Mouse (Mus musculus): ENCODE measurements around the gene Fanca. TPM values are rescaled to one million over a fixed set of nuclear protein-coding genes. Genes with fewer than 3 reads are reported as not detected.

Gene Fanca
- polyA plus RNA-seq, 1 experiment from 2014 or later = 40.4 TPM

DNA sequence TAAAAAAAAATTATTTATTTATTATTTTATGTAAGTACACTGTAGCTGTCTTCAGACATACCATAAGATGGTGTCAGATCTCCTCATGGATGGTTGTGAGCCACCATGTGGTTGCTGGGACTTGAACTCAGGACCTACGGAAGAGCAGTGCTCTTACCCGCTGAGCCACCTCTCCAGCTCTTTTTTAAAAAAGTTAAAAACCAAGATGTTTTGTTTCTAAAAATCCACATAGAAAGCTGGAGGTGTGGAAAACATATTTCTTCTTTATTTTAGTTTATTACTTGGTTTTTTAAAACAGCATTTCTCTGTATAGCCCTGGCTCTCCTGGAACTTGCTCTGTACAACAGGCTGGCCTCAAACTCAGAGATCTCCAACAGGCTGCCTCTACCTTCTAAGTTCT is 10.2 kb upstream of the Fanca start:
- Histone ChIP-seq H3K9me3 (replicated peaks) (no peaks in the 10 kb centered on the region), H3K36me3 (no peaks in the 10 kb centered on the region), H3K27me3 (ENCODE audit: low read depth, poor library complexity, severe bottlenecking) (peaks cover 16% of the 10 kb centered on the region), H3K4me3 (no peak overlapping the region), H3K27ac (replicated peaks) (no peak overlapping the region), H3K4me1 (peaks cover 20% of the 10 kb centered on the region)
- 94% methylated on average over 2 of the region's 2 CpGs for WGBS
- no peak for DNase-seq (ENCODE audit: low spot score)

GRCm38 (mm10) chr8:123319522-123320164 is 1.3 kb upstream of the Fanca start:
- Histone ChIP-seq H3K9me3 (replicated peaks) (no peaks in the 10 kb centered on the region), H3K27me3 (ENCODE audit: low read depth, poor library complexity, severe bottlenecking) (no peaks in the 10 kb centered on the region), H3K36me3 (peaks cover 7% of the 10 kb centered on the region), H3K27ac (replicated peaks) (no peak overlapping the region), H3K4me1 (peaks cover 23% of the 10 kb centered on the region), H3K4me3 (no peak overlapping the region)
- 37% methylated on average over 7 of the region's 7 CpGs for WGBS
- DNase-seq (ENCODE audit: low spot score) = peak; percentile 26

GRCm38 (mm10) chr8:123317781-123318466 is 452 bp downstream of the Fanca start:
- Histone ChIP-seq H3K36me3 (peaks cover 15% of the 10 kb centered on the region), H3K4me1 (peaks cover 23% of the 10 kb centered on the region), H3K27me3 (ENCODE audit: low read depth, poor library complexity, severe bottlenecking) (no peaks in the 10 kb centered on the region), H3K27ac (replicated peaks) (peak overlapping the region; percentile 88), H3K4me3 (peak overlapping the region; percentile 78), H3K9me3 (replicated peaks) (no peaks in the 10 kb centered on the region)
- DNase-seq (ENCODE audit: low spot score) = no peak
- 9% methylated on average over 21 of the region's 21 CpGs for WGBS

GRCm38 (mm10) chr8:123308738-123309137 is 9.6 kb downstream of the Fanca start:
- DNase-seq (ENCODE audit: low spot score) = no peak
- Histone ChIP-seq H3K4me3 (no peak overlapping the region), H3K9me3 (replicated peaks) (no peaks in the 10 kb centered on the region), H3K4me1 (no peaks in the 10 kb centered on the region), H3K36me3 (peaks cover 90% of the 10 kb centered on the region), H3K27me3 (ENCODE audit: low read depth, poor library complexity, severe bottlenecking) (no peaks in the 10 kb centered on the region), H3K27ac (replicated peaks) (no peak overlapping the region)
- WGBS = 70% methylated on average over 4 of the region's 4 CpGs

DNA sequence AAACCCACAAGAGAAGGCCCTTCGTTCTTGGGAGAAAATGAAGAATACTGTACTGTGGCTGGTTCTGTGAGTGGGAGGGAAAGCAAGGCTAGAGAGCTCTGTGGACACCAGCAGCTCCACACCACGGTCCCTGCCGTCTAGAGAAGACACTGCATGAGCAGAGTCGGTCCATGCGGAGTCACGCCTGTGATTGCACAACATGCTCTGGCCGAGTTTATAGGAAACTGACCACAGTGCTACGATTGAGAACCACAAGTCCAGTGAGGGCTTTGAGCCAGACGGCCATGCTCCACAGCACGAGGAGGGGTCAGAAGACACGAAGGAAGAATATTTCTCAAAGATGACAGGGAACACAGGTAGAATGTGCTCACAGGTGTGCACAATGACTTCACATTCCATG is 20.1 kb downstream of the Fanca start:
- H3K27ac ChIP-seq (replicated peaks) = no peak overlapping the region
- 95% methylated on average over 11 of the region's 11 CpGs for WGBS
- no peaks in the 10 kb centered on the region for H3K9me3 ChIP-seq (replicated peaks)
- no peak overlapping the region for H3K4me3 ChIP-seq
- DNase-seq (ENCODE audit: low spot score) = no peak
- H3K4me1 ChIP-seq = no peaks in the 10 kb centered on the region
- H3K36me3 ChIP-seq = peaks cover 81% of the 10 kb centered on the region
- H3K27me3 ChIP-seq (ENCODE audit: low read depth, poor library complexity, severe bottlenecking) = no peaks in the 10 kb centered on the region

- no peak overlapping the region for H3K27ac ChIP-seq (replicated peaks)
- no peaks in the 10 kb centered on the region for H3K27me3 ChIP-seq (ENCODE audit: low read depth, poor library complexity, severe bottlenecking)
- DNase-seq (ENCODE audit: low spot score) = no peak
- no peaks in the 10 kb centered on the region for H3K4me1 ChIP-seq
- no peaks in the 10 kb centered on the region for H3K9me3 ChIP-seq (replicated peaks)
- WGBS = 91% methylated on average over 2 of the region's 2 CpGs
- H3K36me3 ChIP-seq = peaks cover 92% of the 10 kb centered on the region
- no peak overlapping the region for H3K4me3 ChIP-seq
Measured at GRCm38 (mm10) chr8:123292785-123293184, 25.6 kb downstream of the Fanca start.

DNA sequence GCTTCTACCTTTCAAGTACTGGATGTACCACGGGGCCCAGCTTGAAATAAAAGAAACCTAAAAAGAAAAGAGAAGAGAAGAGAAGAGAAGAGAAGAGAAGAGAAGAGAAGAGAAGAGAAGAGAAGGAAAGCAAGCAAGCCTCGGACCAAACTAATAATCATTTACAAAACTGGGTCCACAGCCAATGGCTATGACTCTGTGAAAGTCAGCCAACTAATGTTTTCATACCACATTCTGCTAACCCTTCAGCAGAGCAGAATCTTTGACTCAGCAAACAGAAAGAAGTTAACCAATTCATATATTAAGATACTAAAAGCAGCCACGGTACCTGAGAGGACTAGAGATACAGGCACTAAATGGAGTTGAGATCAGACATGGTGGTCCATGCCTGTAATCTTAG is 26.1 kb downstream of the Fanca start:
- peaks cover 92% of the 10 kb centered on the region for H3K36me3 ChIP-seq
- DNase-seq (ENCODE audit: low spot score) = no peak
- no peaks in the 10 kb centered on the region for H3K9me3 ChIP-seq (replicated peaks)
- no peaks in the 10 kb centered on the region for H3K4me1 ChIP-seq
- H3K4me3 ChIP-seq = no peak overlapping the region
- 88% methylated on average over 3 of the region's 3 CpGs for WGBS
- H3K27me3 ChIP-seq (ENCODE audit: low read depth, poor library complexity, severe bottlenecking) = no peaks in the 10 kb centered on the region
- H3K27ac ChIP-seq (replicated peaks) = no peak overlapping the region

- 93% methylated on average over 8 of the region's 8 CpGs for WGBS
- peaks cover 93% of the 10 kb centered on the region for H3K36me3 ChIP-seq
- H3K4me1 ChIP-seq = no peaks in the 10 kb centered on the region
Measured at GRCm38 (mm10) chr8:123291716-123292115, 26.7 kb downstream of the Fanca start.

DNA sequence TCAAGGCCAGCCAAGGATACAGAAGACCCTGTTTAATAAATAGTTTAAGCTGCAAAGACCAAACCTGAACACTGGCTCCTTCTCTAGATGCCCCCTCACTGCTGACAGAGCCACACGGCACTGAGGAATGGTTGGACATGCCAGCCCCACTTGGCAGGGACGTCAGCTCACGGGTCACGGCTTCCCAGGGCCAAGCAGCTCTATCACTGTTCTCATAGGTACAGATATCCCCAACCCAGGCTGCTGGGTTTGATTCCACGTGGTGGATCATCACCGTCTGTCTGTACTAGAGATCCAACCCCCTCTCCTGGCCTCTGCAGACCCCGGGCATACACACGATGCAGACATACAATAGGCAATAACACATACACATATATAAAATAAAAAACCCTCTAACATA is 27.7 kb downstream of the Fanca start:
- H3K27me3 ChIP-seq (ENCODE audit: low read depth, poor library complexity, severe bottlenecking) = no peaks in the 10 kb centered on the region
- H3K27ac ChIP-seq (replicated peaks) = no peak overlapping the region
- H3K4me3 ChIP-seq = no peak overlapping the region
- no peaks in the 10 kb centered on the region for H3K9me3 ChIP-seq (replicated peaks)
- H3K4me1 ChIP-seq = no peaks in the 10 kb centered on the region
- peaks cover 92% of the 10 kb centered on the region for H3K36me3 ChIP-seq
- 94% methylated on average over 8 of the region's 8 CpGs for WGBS
- DNase-seq (ENCODE audit: low spot score) = no peak

More at GRCm38 (mm10) chr8:123291716-123292115, 26.7 kb downstream of the Fanca start:
- Histone ChIP-seq H3K27ac (replicated peaks) (no peak overlapping the region), H3K9me3 (replicated peaks) (no peaks in the 10 kb centered on the region), H3K4me3 (no peak overlapping the region), H3K27me3 (ENCODE audit: low read depth, poor library complexity, severe bottlenecking) (no peaks in the 10 kb centered on the region)
- no peak for DNase-seq (ENCODE audit: low spot score)

- Histone ChIP-seq H3K27ac (replicated peaks) (no peak overlapping the region), H3K4me1 (no peaks in the 10 kb centered on the region), H3K27me3 (ENCODE audit: low read depth, poor library complexity, severe bottlenecking) (no peaks in the 10 kb centered on the region), H3K36me3 (peaks cover 90% of the 10 kb centered on the region), H3K9me3 (replicated peaks) (no peaks in the 10 kb centered on the region), H3K4me3 (no peak overlapping the region)
- no peak for DNase-seq (ENCODE audit: low spot score)
- 78% methylated on average over 4 of the region's 4 CpGs for WGBS
Measured at GRCm38 (mm10) chr8:123290166-123290565, 28.2 kb downstream of the Fanca start.

GRCm38 (mm10) chr8:123287362-123287761 is 31.0 kb downstream of the Fanca start:
- Histone ChIP-seq H3K27ac (replicated peaks) (no peak overlapping the region), H3K4me1 (no peaks in the 10 kb centered on the region), H3K4me3 (no peak overlapping the region), H3K9me3 (replicated peaks) (no peaks in the 10 kb centered on the region), H3K27me3 (ENCODE audit: low read depth, poor library complexity, severe bottlenecking) (no peaks in the 10 kb centered on the region), H3K36me3 (peaks cover 85% of the 10 kb centered on the region)
- WGBS = 97% methylated on average over 17 of the region's 17 CpGs
- DNase-seq (ENCODE audit: low spot score) = no peak

DNA sequence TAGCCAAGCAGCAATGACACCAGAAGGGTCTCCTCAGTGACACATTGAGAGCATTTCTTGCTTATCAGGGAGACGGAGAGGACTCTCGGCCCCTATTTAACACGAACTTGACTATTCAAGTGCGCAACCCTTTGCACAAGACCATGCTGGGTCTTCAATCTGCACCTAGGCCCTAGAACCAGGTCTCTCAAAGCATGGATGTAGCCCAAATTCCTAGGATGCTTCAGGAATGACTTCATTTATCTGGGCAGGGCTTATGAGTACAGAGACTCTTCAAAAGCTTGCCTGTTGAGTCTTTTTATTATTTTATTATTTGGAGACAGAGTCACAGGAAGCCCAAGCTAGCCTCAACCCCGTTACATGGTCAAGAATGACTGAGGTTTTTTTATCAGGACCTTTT is 33.9 kb downstream of the Fanca start:
- no peak overlapping the region for H3K4me3 ChIP-seq
- 94% methylated on average over 5 of the region's 5 CpGs for WGBS
- H3K27ac ChIP-seq (replicated peaks) = no peak overlapping the region
- H3K4me1 ChIP-seq = no peaks in the 10 kb centered on the region
- peaks cover 89% of the 10 kb centered on the region for H3K36me3 ChIP-seq
- DNase-seq (ENCODE audit: low spot score) = no peak
- H3K27me3 ChIP-seq (ENCODE audit: low read depth, poor library complexity, severe bottlenecking) = no peaks in the 10 kb centered on the region
- no peaks in the 10 kb centered on the region for H3K9me3 ChIP-seq (replicated peaks)

GRCm38 (mm10) chr8:123283991-123284390 is 34.4 kb downstream of the Fanca start:
- peaks cover 87% of the 10 kb centered on the region for H3K36me3 ChIP-seq

More at GRCm38 (mm10) chr8:123283991-123284390, 34.4 kb downstream of the Fanca start:
- Histone ChIP-seq H3K4me3 (no peak overlapping the region), H3K27me3 (ENCODE audit: low read depth, poor library complexity, severe bottlenecking) (no peaks in the 10 kb centered on the region), H3K9me3 (replicated peaks) (no peaks in the 10 kb centered on the region), H3K27ac (replicated peaks) (no peak overlapping the region), H3K4me1 (no peaks in the 10 kb centered on the region)
- 87% methylated on average over 7 of the region's 7 CpGs for WGBS
- no peak for DNase-seq (ENCODE audit: low spot score)
